Mouse (Mus musculus) urinary bladder, postnatal 14 days (tissue): Measurements from ENCODE around the gene Nup160.

Experiments
- DNase-seq: peaks from one replicate; pipeline ENCODE4 v3.0.0; 2021; ENCODE audit warnings: low spot score

Gene Nup160

DNA sequence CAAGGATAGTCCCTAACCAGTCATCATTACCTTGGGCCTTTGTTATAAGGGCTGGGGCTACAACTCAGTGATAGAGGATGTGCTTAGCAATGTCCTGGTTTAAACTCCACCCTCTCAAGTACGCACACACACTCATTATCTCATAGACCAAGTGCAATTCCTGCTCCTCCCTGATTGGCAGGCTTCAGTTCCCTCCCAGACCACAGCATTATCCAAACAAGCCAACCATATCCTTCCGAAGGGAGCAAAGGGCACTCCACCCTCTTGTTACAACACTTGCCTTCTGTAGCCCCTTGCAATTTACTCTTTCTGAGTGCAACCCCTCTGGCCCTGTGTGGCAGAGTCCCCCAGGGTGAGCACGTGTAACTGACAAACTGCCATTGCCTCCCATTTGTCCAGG lies 15.6 kb upstream of the Nup160 start:
- no peak for DNase-seq

DNA sequence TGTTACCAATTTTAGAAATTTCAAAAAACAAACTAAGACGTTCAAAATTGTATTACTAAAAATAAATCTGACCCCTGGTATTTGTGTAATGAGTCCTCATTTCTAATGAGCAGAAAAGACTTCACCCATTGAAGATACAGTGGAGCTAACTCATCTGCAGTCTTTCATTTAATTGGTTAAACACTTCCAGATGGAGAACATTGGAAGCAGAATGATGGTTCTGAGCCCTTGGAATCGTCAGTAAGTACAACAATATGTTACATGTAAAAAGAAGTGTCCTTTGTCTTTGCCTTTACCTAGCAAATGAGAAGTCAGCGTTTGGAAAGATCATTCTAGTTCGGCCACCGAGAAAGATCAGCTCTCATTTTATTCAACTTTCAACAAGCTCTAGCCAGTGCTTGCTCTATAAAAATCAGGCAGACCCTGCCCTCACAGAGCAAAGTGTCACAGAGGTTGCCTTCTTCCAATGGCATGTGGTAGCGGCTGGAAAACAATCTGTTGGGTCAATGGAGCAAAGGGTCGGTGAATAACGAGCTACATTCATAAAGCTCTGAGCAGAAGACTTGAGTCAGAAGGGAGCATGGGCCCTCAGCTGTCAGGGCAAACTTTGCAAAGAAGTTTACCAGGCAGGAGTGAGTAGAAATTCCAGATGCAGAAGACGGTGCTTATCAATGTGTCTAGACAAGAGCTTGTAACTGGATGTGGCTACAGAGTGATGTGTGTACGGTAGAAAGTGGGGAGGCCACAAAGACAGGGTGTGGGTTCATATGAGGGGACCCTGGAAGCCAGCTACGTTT lies 10.2 kb upstream of the Nup160 start:
- DNase-seq, result no peak

DNA sequence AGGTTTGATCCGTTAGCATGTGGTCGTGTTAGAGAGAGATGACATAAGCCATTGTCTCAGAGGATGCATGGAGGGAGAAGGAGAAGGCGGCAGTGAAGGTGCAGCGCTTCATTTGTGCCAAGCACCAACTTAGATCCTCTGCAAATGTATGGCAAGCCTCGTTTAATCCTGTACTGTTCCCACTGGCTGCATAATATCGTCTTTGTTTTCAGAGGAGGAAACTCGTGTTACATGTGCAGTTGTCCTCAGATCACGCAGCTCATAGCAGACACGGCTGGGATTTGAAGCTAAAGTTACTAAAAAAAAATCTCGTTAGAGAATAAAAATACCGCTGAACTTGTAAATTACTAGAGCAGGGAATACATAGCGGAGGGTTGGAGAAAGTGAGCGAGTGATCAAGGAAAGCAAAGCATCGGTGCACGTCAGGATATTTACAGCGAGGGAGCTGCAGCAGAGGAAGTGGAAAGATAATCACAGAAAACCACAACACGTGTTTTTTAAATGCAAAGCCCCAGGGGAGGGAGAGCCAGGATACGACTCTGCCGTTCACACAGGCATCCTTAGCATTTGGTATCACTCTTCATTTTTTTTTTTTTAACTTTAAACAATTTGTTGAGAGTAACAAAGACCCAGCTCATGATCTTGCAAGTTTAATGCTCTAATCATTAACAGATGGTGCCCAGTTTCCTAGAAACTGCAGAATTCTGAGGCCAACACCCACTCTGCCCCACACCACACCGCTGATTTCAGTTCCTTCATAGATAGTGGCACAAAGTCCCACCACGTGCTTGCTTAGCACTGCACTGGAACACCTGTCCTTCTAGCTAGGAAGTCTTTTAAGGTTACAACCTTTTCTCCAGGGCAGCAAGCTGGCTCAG lies 9.4 kb upstream of the Nup160 start:
- no peak for DNase-seq

DNA sequence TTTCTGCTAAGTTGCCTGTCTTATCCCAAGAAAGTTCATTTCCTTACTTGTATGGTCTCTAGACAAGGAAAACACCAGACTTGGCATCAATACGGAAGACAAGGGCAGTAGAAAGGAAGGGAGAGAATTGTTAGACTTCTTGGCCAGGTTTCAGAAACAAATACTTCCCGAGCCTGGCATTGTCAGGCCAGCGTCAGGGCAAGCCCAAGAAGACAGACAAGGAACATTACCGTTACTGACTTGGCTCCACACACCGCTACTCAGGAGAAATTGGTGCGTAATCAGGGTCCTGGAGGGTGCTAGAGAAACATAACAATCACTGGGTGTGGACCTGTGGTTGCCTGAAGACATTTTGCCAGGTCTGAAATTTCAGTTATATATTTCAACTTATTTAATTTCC lies 6.7 kb upstream of the Nup160 start:
- DNase-seq, result no peak

DNA sequence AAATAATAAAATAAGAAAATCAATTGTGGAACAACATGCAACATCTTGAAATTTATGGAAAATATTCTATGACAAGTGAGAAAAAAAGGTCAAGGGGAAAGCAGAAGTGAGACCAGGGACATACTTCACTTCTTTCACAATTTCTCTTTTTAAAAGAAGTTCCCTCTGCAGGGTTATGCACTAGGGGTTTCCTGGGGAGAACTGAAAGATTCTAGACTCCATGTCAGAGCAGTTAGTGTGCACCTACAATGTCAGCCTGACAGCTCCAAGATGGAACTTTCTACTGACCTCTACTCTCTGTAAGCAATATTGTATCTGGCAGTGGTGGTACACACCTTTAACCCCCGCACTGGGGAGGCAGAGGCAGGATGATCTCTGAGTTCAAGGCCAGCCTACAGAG lies 3.7 kb upstream of the Nup160 start:
- no peak for DNase-seq

DNA sequence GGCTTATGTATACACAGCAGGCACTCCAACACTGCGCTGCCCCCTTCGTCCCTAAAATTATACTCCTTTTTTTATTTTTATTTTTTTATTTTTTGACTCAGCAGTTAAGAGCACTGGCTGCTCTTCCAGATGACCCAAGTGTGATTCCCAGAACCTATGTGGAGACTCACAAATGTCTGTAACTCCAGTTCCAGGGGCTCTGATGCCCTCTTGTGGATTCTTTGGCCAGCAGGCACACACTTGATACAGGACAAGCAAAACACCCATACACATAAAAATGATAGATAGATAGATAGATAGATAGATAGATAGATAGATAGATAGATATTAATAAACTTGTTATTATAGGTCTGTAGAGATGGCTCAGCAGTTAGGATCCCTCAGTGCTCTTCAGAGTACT lies 2.5 kb upstream of the Nup160 start:
- DNase-seq, result no peak

DNA sequence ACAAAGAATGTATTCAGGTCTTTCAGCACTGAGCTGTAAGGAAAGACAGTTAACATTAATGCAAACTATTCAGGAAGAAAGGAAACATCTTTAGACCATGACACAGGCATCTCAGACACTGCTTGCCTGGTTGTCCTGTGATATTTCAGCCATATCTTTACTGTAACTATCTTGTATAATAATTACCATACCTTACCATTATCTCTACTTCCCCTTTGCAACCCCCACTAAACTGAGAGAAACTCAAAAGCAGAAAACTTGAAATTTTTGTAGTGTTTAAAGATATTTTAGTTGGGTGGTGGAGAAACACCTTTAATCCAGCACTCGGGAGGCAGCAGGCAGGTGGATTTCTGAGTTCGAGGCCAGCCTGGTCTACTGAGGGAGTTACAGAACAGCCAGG lies 1.5 kb upstream of the Nup160 start:
- DNase-seq, result no peak

DNA sequence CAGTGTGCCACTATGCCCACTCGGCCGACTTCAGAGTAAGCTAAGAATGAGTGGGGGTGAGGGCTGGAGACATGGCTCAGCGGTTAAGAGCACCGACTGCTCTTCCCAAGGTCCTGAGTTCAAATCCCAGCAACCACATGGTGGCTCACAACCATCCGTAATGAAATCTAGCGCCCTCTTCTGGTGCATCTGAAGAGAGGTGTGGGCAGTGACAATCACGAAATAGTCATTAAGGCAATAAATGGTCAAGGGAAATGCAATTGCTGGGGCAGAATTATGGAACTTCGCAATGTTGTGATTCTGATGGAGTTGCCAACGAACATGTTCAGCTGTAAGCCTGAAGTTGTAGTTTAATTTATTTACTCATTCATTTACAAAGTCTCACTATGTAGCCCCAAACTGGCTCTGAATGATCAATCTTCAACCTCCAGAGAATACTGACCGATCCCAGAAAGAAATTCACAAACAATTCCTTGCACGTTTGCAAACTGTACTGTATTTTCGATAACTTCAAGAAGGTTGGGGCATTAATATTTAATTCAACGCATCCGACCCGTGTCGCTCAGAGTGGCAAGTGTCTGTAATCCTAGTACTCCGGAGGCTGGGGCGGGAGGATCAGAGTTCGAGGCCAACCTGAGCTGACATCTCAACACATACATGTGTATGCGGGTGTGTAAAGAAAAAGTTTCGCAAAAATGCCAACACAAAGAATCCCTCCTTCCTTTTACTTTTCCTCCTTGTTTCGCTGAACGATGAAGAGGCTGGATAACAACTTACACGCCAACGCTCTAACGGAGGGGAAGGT lies 1.4 kb downstream of the Nup160 start:
- peak; percentile 9 for DNase-seq

DNA sequence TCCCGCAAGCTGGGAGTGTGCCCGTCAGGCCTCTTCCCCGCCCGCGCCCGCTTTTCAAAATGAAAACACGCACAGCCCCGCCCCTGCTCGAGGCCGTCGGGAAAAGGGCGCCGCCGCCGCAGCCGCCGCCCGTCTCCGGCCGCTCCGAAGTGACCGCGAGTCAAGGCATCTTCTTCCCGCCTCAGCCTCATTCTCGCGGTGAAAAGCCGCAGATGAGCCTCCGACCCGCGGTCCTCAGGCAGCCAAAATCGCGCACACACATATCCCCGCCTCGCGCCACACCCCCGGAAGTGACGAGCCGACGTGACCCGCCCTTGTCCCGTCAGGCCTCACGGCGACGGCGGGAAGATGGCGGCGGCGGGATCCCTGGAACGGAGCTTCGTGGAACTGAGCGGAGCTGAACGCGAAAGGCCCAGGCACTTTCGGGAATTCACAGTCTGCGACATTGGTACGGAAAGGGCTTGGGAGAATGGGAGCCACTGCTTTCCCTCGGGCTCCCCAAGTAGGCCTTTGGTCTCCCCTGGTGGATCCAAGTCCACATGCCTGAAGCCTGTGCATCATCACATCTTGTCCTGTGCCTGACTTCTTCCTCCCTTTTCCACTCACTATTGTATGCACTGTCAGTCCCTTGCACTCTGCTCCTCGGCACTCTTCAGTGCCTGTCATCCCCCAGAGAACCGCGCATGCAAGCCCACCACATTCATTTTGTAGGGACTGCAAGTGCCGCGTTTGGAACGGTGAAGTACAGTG lies 2.2 kb downstream of the Nup160 start:
- DNase-seq, result peak; percentile 95

DNA sequence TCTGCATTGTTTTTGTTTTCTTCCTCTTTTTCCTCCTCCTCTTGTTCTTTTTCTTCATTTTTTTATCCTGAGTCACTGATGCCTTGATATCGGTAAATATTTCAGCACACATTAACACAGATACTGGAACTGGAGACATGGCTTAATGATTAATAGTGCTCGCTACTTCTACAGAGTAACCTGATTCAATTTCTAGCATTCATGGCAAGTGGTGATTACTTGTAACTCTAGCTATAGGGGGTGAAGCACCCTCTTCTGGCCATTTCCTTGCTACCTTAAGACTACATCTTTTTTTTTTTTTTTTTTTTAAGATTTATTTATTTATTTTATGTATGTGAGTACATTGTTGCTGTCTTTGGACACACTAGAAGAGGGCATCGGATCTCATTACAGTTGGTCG lies 23.9 kb downstream of the Nup160 start:
- DNase-seq, result no peak

DNA sequence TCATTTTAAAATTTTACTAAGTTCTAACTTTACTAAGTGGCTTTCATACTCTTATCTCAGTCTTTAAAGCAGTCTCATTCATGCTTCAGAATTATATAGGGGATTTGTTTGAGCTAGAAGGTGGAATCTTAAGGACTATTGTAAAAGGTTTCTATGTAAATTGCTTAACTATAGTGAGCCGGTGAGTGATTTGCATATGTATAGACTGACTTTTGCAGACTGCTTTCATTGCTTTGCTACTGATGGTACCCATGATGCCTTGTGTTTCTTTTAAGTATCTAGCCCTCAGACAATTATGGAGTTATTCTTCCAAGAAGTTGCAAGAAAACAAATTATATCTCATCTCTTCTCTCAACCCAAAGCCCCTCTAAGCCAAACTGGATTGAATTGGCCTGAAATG lies 31.5 kb downstream of the Nup160 start:
- DNase-seq, result no peak

DNA sequence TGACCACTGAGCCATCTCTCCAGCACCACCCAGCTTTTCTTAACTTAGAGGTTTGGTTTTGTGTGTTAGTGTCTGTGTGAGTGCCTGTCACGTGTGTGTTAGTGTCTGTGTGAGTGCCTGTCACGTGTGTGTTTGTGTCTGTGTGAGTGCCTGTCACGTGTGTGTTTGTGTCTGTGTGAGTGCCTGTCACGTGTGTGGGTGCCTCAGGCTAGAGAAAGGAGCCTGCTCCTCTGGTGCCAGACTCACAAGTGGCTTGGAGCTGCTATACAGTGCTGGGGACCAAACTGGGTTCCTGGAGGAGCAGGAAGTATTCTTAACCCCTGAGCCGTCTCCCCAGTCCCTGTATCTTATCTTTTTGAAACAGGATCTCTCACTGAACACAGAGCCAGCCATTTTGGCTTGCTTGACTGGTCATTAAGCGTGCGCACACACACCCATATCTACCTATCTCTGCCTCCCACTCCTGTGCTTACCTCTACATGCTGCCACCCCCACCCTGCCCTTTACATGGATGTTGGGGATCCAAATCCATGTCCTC lies 38.6 kb downstream of the Nup160 start:
- no peak for DNase-seq

DNA sequence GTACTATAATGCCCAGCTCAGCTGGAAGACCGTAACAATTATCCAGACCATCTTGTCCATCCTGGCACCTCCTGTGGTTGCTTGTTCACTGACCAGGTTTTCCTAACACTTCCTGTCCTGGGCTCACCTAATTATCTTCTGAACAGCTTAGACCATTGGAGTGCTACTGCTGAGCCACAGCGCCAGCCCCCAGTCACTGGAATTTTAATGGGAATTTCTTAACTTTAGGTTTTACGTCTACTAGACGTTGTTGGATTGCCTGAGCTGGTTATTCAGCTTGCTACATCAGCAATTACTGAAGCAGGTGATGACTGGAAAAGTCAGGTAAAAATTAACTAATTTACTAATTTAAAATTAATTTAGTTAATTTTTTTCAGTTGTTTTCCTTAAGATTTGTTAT lies 40.4 kb downstream of the Nup160 start:
- no peak for DNase-seq

DNA sequence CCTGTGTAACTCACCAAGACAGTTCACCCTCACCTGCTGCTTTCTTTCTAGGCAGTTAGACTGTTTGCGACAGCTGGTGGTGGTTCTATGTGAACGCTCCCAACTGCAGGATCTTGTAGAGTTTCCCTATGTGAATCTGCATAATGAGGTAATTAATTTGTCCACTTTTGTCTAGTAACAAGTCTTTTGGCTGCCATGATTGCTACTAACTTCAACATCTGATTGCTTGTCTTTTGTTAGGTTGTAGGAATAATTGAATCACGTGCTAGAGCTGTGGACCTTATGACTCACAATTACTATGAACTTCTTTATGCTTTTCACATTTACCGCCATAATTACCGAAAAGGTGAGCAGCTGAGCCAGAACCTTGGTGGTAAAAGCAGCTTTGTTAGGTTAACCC lies 40.9 kb downstream of the Nup160 start:
- no peak for DNase-seq

DNA sequence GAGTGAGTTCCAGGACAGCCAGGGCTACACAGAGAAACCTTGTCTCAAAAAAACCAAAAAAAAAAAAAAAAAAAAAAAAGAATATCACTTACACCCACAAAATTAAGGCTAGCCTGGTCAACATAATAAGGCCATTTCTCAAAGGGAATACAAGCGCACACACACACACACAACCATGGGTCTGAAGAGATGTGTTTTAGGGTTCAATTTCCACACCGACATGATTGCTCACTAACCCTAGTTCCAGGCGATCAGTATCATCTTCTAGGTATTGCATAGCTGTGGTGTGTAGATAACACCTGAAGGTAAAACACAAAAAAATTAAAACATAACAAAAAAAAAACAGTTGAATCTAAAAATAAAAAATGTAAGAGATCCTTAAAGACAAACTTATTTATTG lies 49.8 kb downstream of the Nup160 start:
- no peak for DNase-seq

DNA sequence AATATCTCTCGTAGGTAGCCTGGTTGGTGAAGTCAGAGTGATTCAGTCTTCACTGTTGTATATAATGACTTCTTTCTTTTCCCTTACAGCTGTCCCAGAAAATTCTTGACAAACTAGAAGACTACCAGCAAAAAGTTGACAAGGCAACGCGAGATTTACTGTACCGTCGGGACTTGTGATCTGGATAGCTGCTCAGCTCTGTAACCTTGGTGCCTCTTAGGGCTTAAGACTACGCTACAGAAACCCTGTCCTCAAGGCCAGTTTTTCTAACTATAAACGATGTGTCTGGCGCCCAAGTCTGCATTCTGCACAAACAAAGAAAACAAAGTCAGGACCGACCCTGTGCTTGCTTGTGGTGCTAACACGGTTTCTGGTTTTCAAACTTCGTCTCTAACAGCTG lies 58.3 kb downstream of the Nup160 start:
- no peak for DNase-seq

DNA sequence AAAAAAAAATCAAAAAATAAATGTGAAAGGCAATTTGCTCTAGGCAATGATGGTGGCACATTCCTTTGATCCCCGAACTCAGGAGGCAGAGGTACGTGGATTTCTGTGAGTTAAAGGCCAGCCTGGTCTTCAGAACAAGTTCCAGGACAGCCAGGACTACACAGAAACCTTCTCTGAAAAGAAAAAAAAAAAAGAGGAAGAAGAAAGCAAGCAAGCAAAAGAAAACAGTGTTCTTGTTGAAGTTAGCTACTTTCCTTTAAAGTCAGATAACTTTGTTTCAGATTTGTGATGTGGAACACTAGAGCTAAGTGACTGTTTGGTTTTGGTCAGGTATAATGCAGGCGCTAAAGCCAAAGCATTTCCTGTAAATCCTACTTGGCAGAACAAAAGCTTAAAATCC lies 61.8 kb downstream of the Nup160 start:
- DNase-seq, result no peak

DNA sequence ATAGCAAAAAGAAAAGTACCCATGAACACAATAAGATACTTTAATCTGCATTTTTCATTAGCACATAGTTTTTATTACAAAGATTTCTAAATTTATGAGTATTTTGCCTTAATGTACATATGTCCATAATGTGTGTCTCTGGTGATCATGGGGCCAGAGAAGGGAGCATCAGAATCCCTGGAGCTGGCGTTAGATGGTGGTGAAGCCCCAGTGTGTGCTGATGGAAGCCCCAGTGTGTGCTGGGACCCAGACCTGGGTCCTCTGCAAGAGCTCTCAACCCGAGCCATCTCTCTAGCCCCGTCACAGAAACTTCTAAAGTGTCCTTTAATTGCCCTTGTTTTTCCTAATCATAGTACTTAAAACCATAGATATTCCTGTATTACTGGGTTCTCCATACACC lies 62.3 kb downstream of the Nup160 start:
- DNase-seq, result no peak

DNA sequence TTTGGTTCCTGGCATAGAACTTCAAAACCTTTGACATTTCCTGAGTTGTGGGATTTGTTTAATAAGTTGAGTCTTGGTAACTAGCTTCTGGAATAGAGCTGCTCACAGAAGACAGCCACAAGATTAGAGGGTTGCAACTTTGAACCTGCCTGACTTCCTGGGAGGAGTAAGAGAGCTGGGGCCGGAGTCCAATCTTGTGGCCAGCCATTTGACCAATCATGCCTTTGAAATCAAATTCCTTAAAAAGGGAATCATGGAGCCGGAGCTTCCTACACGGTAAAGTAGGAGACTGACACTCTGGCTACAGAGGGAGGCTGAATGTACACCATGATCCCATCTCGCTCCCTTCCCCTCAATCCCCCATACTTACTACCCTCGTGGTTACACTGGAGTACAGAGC lies 62.9 kb downstream of the Nup160 start:
- no peak for DNase-seq

DNA sequence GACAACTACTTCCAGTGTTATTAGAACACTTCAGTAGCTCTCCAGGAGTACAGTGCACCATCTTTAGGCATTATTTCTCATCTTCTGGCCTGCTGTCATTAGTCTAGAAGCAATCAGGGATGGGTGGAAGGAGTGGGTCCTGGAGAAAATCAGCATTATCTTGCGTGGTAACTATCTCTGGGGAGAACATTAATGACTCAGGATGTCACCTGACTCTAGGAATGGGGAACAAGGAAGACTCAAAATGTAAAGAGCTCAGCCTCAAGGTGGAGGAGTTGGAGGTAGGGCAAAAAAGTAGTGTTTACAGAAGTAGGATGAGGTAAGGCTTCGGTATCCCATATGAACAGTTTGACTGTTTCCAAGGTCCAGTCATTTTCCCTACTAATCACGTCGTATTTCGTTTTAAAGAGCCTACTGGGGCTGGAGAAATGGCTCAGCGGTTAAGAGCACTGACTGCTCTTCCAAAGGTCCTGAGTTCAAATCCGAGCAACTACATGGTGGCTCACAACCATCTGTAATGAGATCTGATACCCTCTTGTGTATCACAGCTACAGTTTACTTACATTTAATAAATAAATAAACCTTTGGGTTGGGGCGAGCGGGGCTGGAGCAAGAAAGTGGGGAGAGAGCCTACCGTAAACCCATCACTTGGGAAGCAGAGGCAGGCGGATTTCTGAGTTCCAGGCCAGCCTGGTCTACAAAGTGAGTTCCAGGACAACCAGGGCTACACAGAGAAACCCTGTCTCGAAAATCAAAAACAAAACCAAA lies 67.5 kb downstream of the Nup160 start:
- DNase-seq, result no peak
